In the genomic region with DNA sequence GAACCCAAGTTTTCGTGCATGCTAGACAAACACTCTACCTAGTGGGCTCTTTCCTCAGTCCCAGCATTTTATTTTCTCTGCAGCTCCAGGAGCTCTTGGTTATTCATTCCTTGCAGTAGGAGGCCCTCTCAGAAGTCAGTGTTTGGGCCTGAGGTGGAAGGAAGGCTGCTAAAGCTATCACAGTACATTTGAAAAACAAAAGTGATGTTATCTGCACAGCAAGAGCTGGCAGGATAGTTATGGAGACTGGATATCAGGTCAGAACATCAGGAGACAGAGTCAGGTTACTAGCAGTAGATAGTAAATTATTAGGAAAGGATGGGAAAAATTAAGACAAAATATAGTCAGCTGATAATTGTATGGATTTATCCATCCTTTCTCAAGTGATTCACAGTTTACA, we compare ENCODE assay signal across 11 mouse cellular contexts.
"Had no signal": no experiment of that assay in that cellular context is flagged by ENCODE, and none has a peak within 500 bp of the region (broad histone marks: within the 10 kb centered on the region; RNA-seq: fewer than 3 reads in every experiment).

No protein-coding gene starts in this region.

- DNase-seq: liver, postnatal 0 days; lung, adult 2 months; lung, postnatal 4 days; retina, postnatal 1 day; right cerebral cortex, adult 18-20 months; right cerebral cortex, postnatal 25 days; right cerebral cortex, postnatal 4 days; spleen, adult 18-20 months; thymus, adult 18-20 months; thymus, postnatal 14 days; thymus, postnatal 36 days had no signal
